Mouse (Mus musculus) skeletal muscle tissue, adult 2 months (tissue): ENCODE data around the gene Purb.
"Not testable (repeated sequence)": the region's sequence is repeated elsewhere in the genome, so short reads cannot be mapped to it uniquely, and the experiment has no call there.

Source experiments
- DNase-seq: peaks from one replicate; pipeline ENCODE4 v3.0.0-alpha.2; 2012; ENCODE audit warnings: low read depth, low spot score

Gene Purb

DNA sequence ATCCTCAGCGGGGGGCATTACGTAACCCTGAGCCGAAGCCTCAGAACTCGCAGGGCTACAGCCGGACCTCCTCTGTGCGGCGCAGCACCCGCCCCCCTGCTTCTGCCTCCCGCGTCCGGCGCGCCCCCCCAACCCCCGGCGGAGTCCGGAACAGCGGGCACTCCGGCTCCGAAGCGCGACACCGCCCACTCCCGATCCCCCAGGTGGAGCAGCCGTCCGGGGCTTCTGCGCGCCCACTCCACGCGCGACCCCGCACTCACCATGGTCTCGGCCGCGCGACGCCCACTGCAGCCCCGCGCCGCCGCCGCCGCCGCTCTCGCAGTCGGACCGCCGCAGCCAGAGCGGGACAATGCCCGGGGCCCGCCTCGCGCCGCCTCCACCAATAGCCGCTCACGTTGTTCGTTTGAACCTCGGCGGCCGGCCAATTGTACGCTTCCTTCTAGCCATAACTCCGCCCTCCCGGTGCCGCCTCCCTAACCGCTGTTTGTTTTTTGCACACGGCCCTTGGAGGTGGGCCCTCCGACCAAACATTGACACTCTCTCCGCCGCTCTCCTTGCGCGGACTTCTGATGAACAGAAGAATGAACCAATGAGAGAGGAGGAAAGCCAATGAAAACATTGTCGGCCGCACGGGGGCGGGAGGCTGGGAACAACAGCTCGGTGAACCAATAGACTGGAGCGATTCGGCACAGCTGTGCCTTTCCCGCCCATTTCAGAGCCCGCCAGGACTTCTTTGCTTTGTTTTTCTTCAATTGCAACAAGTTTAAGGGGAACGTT lies 31.5 kb downstream of the Purb start, which contains the start of gene H2afv:
H2afv (minus strand) TSS at position 367 of the 777 bp plus-strand sequence.
- peak; percentile 99 for DNase-seq

DNA sequence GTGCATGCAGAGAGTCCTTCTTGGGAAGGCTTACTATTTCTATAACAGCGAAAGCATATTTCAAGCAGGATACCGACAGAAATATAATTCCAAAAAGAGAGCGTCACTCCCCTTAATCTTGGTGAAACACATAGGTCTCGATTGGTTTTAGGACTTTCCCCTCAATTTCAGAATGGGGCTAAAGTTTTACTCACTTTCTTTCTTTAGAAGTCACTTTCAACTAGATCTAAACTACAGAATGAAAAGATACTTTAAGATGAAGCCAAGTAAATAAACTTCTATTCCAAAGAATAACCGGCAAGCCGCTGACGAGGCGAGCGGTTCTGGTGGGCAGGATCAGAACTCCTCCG lies 32.0 kb downstream of the Purb start:
- DNase-seq: no peak

DNA sequence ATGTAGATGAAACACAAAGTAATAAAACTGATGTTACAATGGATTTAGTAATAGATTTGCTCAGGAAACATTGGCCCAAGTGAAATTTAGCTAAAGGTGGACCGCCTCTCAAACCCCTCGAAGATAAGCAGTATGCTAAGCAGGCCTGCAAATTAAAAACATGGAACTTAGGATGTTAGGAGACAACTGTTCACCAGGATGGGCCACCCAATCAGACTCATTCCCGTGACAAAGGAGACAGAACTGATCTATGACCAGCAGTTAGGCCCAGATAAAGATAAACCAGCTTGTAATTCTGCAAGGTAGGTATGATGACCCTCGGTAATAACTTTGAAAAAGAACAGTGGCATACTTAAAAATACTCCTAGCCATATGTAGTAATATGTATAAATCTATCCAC lies 32.6 kb downstream of the Purb start:
- DNase-seq: no peak

DNA sequence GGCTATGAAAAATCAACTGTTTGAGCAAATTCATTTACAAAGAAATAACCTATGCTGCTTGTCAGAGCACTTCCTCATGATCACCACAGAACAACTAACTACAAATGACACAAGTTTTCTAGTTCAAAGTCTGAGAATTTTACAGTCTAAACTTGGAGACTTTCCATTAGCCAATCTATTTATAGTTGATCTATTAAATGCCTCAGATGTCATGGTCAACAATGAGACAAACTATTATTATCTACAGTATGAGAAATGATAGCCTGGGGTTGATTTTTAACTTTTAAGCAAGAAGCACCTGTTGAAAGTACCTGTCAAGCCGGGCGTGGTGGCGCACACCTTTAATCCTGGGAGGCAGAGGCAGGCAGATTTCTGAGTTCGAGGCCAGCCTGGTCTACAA lies 33.2 kb downstream of the Purb start:
- DNase-seq: no peak

DNA sequence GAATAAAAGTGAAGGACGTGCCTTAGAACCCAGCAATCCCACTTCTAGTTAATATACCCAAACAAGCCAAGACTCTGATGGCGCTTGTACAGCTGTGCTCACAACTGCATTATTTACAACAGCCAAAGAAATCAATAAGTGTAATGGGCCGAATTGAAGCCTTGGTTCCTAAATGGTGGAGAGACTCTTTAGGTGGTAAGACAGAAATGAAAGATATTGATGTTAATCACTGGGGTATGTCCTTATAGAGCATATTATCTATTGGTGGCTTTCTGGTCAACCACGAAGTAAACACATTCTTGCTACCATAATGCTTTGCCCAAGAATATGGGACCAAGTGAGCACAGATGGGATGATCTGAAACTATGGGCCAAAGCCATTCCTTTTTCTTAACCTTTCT lies 35.5 kb downstream of the Purb start:
- DNase-seq: no peak

DNA sequence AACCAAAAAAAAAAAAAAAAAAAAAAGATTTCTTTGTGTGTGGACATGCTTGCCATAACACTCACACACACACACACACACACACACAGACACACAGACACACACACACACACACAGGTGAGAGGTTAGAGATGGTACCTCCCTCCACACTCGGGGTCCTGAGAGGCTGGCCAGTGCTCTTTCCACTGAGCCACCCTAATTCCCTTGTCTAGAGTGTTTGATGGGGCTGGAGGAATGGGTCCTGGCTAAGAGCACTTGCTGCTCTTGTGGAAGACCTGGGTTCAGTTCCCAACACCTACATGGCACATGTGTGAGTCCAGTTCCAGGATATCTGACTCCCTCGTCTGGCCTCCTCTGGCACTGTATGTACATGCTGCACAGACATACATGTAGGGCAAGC lies 38.0 kb downstream of the Purb start:
- DNase-seq: no peak

DNA sequence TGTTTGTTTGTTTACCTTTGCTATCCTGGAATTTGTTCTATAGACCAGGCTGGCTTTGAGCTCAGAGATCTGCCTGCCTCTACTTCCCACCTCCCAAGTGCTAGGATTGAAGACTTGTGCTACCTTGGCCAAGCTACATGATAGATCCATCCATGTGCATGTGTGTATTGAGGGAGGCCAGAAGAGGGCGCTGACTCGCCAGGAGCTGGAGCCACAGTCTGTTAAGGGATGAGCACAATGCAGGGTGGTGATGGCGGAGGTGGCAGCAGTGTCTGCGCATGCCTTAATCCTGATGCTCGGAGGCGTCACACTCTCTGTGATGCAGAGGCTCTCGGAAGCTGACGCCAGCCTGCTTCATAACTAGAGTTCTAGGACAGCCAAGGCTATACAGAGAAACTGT lies 39.3 kb downstream of the Purb start:
- no peak for DNase-seq

DNA sequence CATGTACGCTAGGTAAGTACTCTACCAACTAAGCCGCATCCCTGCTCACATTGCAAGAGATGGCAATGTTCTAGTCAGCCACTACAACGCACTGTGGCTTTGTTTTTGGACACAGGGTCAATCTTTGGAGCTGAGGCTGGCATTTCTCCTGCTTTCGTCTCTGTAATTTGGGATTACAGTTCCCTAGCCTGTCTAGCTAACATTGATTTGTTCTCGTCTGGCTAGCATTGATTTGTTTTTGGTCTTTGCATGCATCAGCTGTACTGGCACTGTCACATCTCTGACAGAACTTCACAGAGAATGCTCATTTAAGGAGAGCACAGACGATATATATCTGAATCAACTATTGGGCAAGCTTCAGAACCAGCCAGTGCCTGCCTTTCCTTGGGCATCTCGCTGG lies 45.5 kb downstream of the Purb start:
- no peak for DNase-seq

DNA sequence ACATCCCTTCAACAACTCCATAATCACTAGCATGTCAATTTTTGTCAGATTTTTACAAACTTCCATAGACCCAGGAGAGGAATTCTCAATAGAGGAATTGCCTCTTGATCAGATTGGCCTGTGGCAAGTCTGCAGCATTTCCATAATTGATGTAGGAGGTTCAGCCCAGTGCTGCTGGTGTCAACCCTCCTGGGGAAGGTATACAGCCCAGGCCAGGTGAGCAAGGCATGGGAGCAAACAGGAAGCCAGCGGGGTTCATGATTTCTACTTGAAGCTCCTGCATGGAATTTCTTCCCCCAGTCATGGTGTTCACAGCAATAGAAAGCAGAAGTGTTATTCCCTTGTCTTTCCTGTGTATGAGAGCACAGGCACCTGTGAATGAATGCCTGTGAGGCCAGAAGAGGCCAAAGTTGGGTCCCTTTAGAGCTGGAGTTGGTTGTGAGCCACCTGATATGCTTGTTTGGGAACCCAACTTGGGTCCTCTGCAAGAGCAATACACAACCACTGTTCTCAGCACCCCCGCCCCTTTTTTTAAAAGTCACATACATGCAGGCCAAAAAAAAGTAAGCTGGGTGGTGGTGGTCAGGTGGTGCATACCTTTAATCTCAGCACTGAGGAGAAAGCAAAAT lies 54.9 kb downstream of the Purb start:
- DNase-seq: no peak

DNA sequence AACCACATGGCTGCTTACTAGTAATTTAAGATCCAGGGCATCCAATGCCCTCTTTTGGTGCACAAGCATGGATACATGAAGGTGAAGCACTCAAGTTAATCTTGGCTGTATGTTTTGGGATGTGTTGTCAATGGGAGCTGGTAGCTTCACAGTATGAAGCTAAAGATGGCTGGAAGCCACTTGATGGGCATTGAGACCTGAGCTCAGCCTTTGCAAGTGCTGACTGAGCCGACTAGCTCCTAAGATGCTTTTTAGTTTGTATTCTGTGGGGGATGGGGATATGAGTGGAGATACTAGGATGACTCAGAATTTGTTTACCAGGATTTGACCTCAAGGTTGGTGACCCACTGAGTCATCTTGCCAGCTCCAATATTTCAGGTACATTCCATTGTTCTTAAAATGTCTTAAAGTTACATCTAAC lies 55.4 kb downstream of the Purb start:
- no peak for DNase-seq

DNA sequence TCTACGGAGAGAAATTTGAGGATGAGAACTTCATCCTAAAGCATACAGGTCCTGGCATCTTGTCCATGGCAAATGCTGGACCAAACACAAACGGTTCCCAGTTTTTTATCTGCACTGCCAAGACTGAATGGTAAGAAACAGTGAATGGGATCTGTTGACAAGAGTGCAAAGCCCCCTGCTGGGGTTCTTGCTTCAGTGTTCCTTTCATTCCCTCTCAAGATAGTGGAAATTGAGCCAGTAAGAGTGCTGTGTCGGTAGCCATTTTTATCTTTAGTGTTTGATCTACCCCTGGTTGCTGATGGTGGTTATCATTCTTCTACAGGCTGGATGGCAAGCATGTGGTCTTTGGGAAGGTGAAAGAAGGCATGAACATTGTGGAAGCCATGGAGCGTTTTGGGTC lies 56.6 kb downstream of the Purb start:
- DNase-seq: not testable (repeated sequence)

DNA sequence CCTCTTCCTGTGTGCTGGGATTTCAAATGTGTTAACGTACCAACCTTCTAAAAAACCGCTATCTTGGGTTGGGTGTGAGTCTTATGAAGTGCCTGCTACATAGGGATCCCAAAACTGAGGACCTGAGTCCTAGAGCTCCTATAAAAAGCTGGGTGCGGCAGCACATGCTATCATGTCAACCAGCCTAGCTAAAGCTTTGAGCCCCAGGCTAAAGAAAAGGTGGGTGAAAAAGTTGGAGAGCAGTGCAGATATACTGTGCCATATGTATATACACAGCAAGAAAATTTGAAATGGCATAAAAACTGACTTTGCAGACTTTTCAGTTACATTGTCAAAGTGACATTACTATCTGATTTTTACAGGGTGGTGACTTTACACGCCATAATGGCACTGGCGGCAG lies 57.0 kb downstream of the Purb start:
- DNase-seq: no peak
